Mouse (Mus musculus): ENCODE results near the gene Nyap2. TPM values are rescaled to one million over a fixed set of nuclear protein-coding genes. Genes with fewer than 3 reads are reported as not detected.

Nyap2 gene
- polyA plus RNA-seq, 2 experiments: 0.06 TPM; not detected in 1

GRCm38 (mm10) chr1:81076259-81076658 is 491 bp upstream of the Nyap2 start:
- no peak for ATAC-seq (ENCODE audit: low FRiP score, low read depth)
- DNase-seq (ENCODE audit: low spot score): no peak
- WGBS: 65% methylated on average over 9 of the region's 9 CpGs
- Histone ChIP-seq H3K4me3 (replicated peaks; ENCODE audit: low read length) (no peak overlapping the region), H3K27me3 (ENCODE audit: control insufficient read depth, insufficient read depth, low read length) (no peaks in the 10 kb centered on the region), H3K4me2 (replicated peaks; ENCODE audit: low read depth, low read length, severe bottlenecking) (no peak overlapping the region), H3K36me3 (ENCODE audit: control insufficient read depth, insufficient read depth, low read length) (no peaks in the 10 kb centered on the region), H3K4me1 (ENCODE audit: control insufficient read depth, insufficient read depth, low read length) (no peaks in the 10 kb centered on the region), H3K27ac (replicated peaks; ENCODE audit: low read depth, low read length) (no peak overlapping the region), H3K9ac (ENCODE audit: low read depth, low read length, severe bottlenecking) (no peak overlapping the region), H3K9me3 (ENCODE audit: control insufficient read depth, low read length) (no peaks in the 10 kb centered on the region)
- TF ChIP-seq POLR2A (IDR thresholded peaks at IDR 0.05; ENCODE audit: borderline replicate concordance, extremely low read depth, insufficient read depth, insufficient read length): no peak

GRCm38 (mm10) chr1:81077665-81078314 is 1.0 kb downstream of the Nyap2 start:
- DNase-seq (ENCODE audit: low spot score) (no peak), ATAC-seq (ENCODE audit: low FRiP score, low read depth) (no peak)
- no peaks in the 10 kb centered on the region for H3K4me1 ChIP-seq (ENCODE audit: control insufficient read depth, insufficient read depth, low read length)
- no peak overlapping the region for H3K4me3 ChIP-seq (replicated peaks; ENCODE audit: low read length)
- no peaks in the 10 kb centered on the region for H3K27me3 ChIP-seq (ENCODE audit: control insufficient read depth, insufficient read depth, low read length)
- 72% methylated on average over 9 of the region's 9 CpGs for WGBS
- no peak overlapping the region for H3K4me2 ChIP-seq (replicated peaks; ENCODE audit: low read depth, low read length, severe bottlenecking)
- H3K9me3 ChIP-seq (ENCODE audit: control insufficient read depth, low read length): no peaks in the 10 kb centered on the region
- H3K9ac ChIP-seq (ENCODE audit: low read depth, low read length, severe bottlenecking): no peak overlapping the region
- no peak overlapping the region for H3K27ac ChIP-seq (replicated peaks; ENCODE audit: low read depth, low read length)
- no peaks in the 10 kb centered on the region for H3K36me3 ChIP-seq (ENCODE audit: control insufficient read depth, insufficient read depth, low read length)
- no peak for TF ChIP-seq POLR2A (IDR thresholded peaks at IDR 0.05; ENCODE audit: borderline replicate concordance, extremely low read depth, insufficient read depth, insufficient read length)

- DNase-seq (ENCODE audit: low spot score): no peak
- Histone ChIP-seq H3K4me2 (replicated peaks; ENCODE audit: low read depth, low read length, severe bottlenecking) (no peak overlapping the region), H3K4me1 (ENCODE audit: control insufficient read depth, insufficient read depth, low read length) (no peaks in the 10 kb centered on the region), H3K4me3 (replicated peaks; ENCODE audit: low read length) (no peak overlapping the region), H3K27me3 (ENCODE audit: control insufficient read depth, insufficient read depth, low read length) (no peaks in the 10 kb centered on the region), H3K9me3 (ENCODE audit: control insufficient read depth, low read length) (no peaks in the 10 kb centered on the region), H3K9ac (ENCODE audit: low read depth, low read length, severe bottlenecking) (no peak overlapping the region), H3K36me3 (ENCODE audit: control insufficient read depth, insufficient read depth, low read length) (no peaks in the 10 kb centered on the region), H3K27ac (replicated peaks; ENCODE audit: low read depth, low read length) (no peak overlapping the region)
- no peak for TF ChIP-seq POLR2A (IDR thresholded peaks at IDR 0.05; ENCODE audit: borderline replicate concordance, extremely low read depth, insufficient read depth, insufficient read length)
- ATAC-seq (ENCODE audit: low FRiP score, low read depth): no peak
- WGBS: 65% methylated on average over 5 of the region's 5 CpGs
Observed at GRCm38 (mm10) chr1:81087485-81087884, 10.7 kb downstream of the Nyap2 start.

- 86% methylated on average over 1 of the region's 1 CpGs for WGBS
- Histone ChIP-seq H3K4me2 (replicated peaks; ENCODE audit: low read depth, low read length, severe bottlenecking) (no peak overlapping the region), H3K4me3 (replicated peaks; ENCODE audit: low read length) (no peak overlapping the region), H3K9me3 (ENCODE audit: control insufficient read depth, low read length) (no peaks in the 10 kb centered on the region), H3K9ac (ENCODE audit: low read depth, low read length, severe bottlenecking) (no peak overlapping the region), H3K36me3 (ENCODE audit: control insufficient read depth, insufficient read depth, low read length) (no peaks in the 10 kb centered on the region), H3K27ac (replicated peaks; ENCODE audit: low read depth, low read length) (no peak overlapping the region), H3K27me3 (ENCODE audit: control insufficient read depth, insufficient read depth, low read length) (no peaks in the 10 kb centered on the region), H3K4me1 (ENCODE audit: control insufficient read depth, insufficient read depth, low read length) (no peaks in the 10 kb centered on the region)
- DNase-seq (ENCODE audit: low spot score): no peak
- ATAC-seq (ENCODE audit: low FRiP score, low read depth): no peak
- no peak for TF ChIP-seq POLR2A (IDR thresholded peaks at IDR 0.05; ENCODE audit: borderline replicate concordance, extremely low read depth, insufficient read depth, insufficient read length)
Observed at GRCm38 (mm10) chr1:81090400-81090799, 13.7 kb downstream of the Nyap2 start.

- Histone ChIP-seq H3K36me3 (ENCODE audit: control insufficient read depth, insufficient read depth, low read length) (no peaks in the 10 kb centered on the region), H3K9me3 (ENCODE audit: control insufficient read depth, low read length) (no peaks in the 10 kb centered on the region), H3K9ac (ENCODE audit: low read depth, low read length, severe bottlenecking) (no peak overlapping the region), H3K4me1 (ENCODE audit: control insufficient read depth, insufficient read depth, low read length) (no peaks in the 10 kb centered on the region), H3K27me3 (ENCODE audit: control insufficient read depth, insufficient read depth, low read length) (no peaks in the 10 kb centered on the region), H3K4me3 (replicated peaks; ENCODE audit: low read length) (no peak overlapping the region), H3K4me2 (replicated peaks; ENCODE audit: low read depth, low read length, severe bottlenecking) (no peak overlapping the region), H3K27ac (replicated peaks; ENCODE audit: low read depth, low read length) (no peak overlapping the region)
- ATAC-seq (ENCODE audit: low FRiP score, low read depth) (no peak), DNase-seq (ENCODE audit: low spot score) (no peak)
- 79% methylated on average over 3 of the region's 3 CpGs for WGBS
- no peak for TF ChIP-seq POLR2A (IDR thresholded peaks at IDR 0.05; ENCODE audit: borderline replicate concordance, extremely low read depth, insufficient read depth, insufficient read length)
Observed at GRCm38 (mm10) chr1:81090979-81091378, 14.2 kb downstream of the Nyap2 start.

Data from limb, embryonic 14.5 days (tissue).